Mouse (Mus musculus) heart, adult 8-10 months (tissue): ENCODE data around the gene Ces1a. TPM values are rescaled to one million over a fixed set of nuclear protein-coding genes. Genes with fewer than 3 reads are reported as not detected.

Experiments
- DNase-seq: peaks from one replicate; pipeline ENCODE4 v3.0.0; 2022; ENCODE audit warnings: low spot score
- total RNA-seq, 4 experiments: library from RNA; stranded (reverse); gene quantifications; 2 replicates each; pipeline ENCODE4 v1.2.4; 2022

The Ces1a gene
- total RNA-seq, result not detected

DNA sequence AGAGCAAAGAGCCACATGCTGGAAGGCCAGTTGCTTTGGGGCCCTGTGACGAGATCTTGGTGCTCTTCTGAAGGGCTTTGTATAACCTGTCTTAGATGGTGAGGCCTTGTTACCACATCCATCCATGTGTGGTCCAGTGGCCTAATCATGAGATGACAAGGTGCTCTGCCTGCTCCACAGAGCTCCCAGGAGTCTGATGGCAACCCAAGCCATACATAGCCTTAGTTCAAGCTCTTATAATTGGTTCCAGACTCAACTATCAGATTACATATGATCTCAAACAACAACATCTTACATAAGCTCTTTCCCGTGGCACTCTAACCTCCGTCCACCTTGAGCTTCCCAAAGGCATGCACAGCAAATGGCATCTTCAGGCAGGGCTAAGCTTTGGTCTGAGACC is at the start of gene Ces1a:
Gene Ces1a (minus strand): TSS at position 101 of the 400 bp plus-strand sequence.
- DNase-seq, result no peak

DNA sequence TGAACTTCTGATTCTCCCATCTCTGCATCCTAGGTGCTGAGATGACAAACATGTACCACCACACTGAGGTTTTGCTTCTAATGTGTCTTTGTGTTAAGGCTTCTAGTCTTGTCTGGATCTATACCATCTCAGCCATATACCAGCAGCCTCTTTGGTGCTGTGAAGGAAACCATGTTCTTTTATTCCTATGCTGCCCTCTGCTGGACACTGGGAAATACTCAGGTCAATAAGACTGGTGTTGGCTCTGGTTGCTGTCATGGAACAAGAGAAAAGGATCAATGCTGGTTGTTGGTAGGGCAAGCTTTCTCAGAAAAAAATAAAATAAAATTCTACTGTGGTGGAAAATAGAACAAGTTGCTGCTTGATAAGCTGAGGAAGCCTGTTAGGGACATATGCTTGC is 47.4 kb upstream of the Ces1a start:
- peak; percentile 13 for DNase-seq

DNA sequence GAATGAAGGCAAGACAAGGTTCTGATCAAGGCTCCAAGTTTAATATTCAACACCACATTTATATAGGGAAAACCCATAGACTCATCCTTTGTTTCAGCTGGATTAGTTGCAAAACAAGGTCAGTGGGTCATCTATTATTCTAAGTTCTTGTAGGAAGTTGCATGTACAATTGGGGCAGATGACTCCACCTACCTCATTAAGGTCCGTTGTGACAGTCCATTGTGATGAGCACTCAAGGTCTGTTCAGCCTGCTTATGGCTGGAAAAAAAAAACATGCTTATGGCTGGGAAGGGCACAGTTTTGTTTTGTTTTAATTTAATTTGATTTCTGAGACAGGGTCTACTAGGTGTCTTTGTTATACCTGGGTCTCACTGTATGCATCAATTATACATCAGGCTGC is 43.3 kb upstream of the Ces1a start:
- no peak for DNase-seq

DNA sequence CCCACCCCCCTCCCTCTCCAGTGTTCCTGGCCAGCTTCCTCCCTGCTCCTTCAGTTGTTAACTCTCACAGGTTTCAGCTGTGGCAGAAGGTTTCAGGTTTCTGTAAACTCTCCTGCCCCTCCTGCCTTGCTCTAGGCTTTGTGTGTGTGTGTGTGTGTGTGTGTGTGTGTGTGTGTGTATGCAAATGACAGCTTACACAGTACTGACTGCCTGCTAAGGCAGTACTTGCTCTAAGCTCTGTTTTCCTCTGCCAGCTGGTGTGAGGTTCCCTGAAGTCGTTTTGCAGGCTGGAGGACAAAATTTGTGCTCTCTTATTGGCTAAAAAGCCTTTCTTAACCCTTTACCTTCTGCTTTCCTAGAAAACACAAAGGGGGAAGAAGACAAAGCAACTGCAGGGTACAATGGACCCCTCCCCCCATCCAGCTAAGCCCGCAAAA is 40.7 kb upstream of the Ces1a start:
- DNase-seq, result no peak

DNA sequence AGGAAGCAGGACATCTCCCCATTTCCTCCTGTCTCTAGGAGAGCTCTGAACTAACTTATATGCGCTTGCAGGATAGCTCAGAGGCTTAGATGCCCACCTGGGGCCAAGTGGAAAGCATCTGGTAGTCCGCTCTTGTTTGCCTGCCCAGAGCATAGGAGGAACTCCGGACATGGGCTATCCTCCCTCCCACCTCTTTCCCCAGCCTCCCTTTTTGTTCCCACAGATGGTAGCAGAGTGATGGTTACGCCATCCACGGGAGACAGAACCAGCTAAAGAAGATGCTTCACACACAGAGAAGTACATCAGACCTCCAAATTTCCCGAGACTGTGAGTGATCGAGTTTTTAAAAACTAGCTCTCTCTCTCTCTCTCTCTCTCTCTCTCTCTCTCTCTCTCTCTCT is 40.2 kb upstream of the Ces1a start:
- no peak for DNase-seq

DNA sequence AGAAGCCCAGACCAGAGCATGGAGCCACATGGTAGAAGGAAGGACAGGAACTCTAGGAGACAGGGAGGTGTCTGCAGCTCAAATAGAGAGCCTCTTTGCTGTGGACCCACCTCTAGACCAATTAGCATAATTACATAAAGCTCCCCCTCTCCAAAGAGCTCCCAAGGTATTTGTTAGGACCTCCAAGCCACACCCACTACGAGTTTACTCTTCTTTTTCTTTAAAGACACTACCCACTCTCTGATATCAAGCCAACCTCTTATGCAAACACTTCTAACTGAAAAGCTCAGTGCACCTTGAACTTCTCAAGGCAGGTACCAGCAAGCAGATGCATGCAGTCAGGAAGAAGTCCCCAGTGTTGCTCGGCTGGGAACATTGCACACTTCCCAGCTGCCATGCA is 31.9 kb upstream of the Ces1a start, which contains the start of gene Ces1b:
Gene Ces1b (minus strand): TSS at position 131 of the 400 bp plus-strand sequence.
- no peak for DNase-seq

DNA sequence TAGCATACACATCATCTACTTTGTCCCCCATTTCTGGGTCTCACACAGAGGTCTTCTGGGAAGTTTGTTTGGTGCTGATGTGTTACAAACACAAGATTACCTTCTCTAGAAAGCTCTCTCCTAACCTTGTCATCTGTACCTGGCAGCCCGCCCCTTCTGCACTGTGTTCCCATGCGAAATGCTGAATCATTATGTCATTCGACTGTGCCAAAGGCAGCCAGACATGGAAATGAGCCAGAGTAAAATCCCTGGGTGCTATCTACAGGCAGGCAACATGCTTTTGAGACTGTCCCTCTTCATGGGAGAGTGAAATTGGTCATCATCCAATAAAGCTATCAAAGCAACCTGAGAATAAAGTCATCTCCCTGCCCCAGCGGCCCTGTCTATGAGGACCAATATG is 27.3 kb upstream of the Ces1a start:
- DNase-seq, result peak; percentile 46

DNA sequence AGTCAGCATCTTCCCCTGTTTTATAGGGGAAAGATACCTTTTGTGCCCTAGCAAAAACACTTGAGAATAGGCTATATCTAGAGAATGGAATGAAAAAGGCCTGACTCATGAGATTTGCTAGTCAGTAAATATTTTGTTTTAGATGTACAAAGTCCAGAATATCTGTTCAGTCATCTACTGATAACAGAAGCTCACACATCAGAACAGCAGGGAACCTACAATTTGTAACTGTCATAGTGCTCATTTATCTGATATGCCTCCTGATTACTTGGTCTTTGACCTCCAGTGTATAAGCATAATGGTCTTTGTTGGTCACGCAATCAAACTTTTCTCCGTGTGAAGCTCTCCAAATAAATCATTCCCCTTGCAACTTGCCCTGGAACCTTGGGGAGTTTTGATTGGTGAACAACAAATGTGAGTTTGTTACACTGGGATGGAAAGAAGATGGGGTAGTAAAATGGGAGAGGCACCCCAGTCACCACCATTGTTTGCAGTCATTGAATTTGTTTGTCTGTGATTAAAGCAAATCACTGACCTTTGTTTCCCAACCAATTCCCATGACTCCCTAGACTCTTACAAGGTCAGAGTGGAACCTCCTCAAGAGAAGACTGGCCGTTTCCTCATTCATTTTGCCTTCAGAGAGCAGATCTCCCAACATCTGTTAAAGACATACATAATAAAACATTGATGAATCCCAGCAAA is 15.6 kb upstream of the Ces1a start:
- DNase-seq, result no peak

DNA sequence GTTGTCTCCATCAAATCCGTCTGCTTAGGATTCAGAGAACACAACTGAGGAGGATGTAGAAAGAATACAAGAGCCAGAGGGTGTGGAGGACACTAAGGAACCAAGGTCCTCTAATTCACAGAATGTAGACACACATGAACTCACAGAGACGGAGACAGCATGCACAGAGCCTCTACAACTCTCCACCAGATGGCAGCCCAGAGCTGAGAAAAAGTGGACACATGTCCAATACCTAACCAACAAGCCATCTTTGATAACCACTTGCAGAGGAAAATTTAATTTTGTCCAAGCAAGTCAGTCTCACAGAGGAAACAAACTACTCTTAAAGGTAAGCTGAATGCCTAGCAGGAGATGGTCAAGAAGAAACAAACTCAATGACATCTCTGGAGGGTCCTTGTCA is 11.2 kb upstream of the Ces1a start:
- DNase-seq, result peak; percentile 41

DNA sequence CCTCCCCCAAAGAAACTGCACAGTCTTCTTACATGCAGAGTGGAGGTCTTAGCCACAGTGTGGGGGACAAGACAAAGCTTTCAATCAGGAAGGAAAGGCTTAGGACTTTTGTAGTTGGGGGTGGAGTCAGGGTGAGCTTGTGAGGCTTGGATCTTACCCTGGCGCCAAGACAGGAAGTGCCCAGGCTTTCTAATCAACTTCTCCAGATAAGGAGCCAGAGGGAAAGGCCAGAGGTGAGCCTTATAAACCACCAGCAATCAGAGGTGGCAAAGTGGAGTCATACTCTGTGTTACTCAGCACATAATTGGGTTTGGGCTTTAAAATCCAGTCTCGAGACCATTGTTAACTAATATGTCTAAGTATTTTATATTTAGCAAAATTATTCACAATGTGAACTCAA is 7.2 kb upstream of the Ces1a start:
- DNase-seq, result no peak

DNA sequence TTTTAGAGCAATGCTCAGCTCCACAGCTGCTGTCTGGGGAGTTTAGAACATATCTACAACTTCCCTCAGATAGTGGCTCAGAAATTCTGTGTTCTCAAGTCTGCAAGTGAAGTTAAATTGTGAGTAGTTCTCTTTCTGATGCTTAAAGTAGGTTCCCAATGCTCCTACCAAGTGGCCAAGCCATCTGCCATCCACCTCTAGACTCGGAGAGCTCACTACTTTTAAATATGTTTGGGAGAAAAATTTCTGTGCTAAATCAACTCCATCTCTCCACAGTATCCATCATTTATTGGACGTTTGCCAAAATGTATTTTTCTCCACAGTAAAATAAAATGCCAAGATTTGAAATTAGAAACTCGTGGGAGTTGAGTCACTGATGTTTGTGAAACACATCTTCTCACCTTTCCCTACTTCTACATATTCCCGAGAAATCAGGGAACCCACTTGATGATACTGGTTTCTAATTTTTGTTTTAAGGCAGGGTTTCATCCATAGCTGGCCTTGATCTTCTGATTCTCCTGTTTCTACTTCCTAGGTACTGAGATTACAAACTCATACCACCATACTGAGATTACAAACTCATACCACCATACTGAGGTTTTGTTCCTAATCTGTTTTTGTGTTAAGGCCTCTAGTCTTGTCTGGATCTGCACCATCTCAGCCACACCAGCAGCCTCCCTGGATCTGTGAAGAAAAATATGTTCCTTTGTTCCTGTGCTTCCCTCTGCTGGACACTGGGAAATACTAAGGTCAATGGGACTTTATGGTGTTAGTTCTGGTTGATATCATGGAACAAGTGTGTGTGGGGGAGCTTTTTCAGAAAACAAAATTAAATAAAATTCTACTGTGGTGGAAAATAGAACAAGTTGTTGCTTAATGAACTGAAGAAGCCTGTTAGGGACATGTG is 771 bp upstream of the Ces1a start:
- DNase-seq, result peak; percentile 28

DNA sequence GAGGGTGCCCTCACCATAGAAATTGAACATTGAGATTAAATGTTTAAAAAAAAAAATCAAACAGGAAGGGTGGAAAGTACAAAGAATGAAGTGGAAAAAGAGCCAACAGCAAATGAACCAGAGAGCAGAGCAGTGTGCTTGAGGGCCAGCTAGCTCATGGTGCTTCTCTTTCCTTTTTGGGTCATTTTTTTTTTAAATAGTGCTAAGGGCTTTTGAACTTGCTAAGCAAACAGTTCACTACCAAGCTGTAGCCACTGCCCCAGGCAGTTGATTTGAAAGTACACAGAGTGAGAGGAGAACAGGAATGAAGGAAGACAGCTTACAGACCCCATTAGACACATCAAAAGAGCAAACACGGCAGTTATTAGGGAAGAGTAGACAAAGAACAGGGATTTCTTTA is 4.9 kb downstream of the Ces1a start:
- no peak for DNase-seq

DNA sequence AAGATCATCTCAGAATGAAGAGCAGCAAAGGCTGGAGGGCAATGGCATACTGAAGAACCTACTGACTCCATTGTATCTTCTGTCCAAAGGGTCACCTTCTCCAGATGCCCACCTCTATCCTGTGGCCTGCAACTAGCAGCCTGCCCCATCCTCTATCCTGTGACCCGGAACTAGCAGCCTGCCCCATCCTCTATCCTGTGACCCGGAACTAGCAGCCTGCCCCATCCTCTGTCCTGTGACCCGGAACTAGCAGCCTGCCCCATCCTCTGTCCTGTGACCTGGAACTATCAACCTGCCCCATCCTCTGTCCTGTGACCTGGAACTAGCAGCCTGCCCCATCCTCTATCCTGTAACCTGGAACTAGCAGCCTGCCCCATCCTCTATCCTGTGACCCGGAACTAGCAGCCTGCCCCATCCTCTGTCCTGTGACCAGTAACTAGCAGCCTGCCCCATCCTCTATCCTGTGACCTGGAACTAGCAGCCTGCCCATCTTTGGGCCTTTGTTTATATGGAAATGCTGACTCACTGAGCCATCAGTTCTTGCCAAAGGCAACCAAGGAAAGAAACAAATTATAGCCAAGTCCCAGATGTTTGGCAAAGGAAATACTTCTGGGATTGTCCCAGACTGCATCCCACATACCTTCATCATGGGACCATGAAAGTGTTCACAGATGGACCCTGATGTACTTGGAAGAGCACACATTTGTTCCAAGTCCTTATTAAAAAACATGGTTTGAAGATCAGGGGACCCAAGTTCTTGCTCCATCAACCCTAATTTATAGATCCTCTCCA is 7.0 kb downstream of the Ces1a start:
- peak; percentile 77 for DNase-seq

DNA sequence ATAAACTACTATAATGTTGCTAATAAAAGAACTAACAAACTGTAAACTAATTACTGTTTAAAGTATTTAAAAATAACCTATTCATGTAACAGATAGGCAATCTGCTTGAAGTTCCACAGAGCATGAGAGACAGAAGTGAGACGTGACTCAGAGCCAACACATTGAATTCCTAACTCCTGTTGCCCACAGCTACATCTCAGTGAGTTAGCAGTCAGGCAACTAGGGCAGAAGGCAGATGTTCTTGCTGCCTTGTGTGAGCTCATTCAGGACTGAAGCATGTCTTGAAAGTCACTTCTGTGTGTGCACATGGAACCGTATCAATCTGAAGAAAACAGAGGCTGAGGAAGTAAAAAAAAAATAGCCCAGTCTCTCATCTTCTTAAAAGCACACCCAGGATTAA is 7.7 kb downstream of the Ces1a start:
- no peak for DNase-seq

DNA sequence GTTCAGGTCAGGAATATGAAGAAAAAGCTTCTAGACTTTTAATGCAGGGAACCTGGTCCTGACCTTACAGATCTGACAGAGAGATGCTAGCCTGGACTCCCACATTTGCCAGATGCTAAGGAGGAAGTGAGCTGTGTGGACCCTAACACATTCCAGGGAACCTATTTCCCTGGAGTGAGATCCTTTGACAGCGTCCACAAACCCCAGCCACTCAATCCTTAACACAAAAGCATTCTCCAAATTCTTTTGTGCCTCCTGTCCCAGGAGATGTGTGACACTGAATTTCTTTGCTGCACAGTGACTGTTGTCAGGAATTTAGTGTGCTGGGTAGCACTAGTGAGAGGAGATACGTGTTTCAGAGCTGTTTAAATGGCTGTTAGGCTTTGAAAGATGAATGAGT is 9.2 kb downstream of the Ces1a start:
- no peak for DNase-seq

DNA sequence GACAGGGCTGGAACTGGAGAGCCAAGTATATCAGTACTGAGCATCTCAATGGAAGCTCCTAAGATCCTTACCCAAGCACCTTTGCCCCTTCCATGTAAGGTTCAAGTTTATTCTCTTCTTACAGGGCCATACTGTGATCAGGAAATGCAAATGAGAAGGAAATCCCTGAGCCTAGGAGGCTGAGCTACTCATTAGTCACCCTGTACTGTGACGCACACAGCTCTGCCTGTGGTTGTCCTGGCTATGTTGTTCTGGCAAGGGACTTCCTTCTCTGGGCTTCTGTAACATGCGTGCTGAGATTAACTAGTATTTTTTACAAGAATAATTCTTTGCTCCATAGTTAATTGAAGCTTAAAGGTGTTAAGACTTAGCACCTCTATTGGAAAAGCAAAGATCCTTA is 17.3 kb downstream of the Ces1a start:
- no peak for DNase-seq

DNA sequence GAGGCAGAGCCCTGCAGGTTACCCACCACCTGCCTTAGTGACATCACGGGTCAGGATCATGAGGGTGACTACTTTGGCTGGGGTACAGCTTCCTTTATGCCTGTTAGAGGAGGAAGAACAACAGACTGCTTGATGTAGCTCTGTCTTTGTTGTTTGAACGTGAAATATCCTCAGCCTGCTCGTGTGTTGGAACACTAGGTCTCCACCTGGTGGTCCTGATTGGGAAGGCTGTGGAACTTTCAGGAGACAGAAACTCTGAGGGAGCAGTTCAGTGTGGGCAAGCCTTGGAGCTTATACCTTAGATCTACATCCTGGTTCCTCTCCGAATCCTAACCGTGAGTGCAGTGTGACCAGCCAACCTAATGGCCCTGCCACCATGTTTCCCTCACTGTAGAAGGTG is 26.3 kb downstream of the Ces1a start:
- no peak for DNase-seq

DNA sequence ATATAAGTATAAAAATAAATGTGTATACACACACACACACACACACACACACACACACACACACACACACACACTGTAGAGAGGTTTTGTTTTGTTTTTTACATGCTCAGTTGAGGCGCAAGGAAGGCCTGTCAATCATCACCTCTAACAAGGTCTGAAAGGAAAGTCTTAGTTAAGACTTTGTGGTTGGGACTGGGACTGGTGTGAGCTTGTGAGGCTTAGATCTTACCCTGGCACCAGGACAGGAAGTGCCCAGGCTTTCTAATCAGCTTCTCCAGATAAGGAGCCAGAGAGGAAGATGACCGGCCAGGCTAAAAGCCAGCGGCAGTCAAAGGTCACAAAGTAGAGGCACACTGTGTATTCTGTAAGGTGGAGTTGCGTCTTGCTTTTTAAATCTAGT is 33.7 kb downstream of the Ces1a start:
- DNase-seq, result no peak

DNA sequence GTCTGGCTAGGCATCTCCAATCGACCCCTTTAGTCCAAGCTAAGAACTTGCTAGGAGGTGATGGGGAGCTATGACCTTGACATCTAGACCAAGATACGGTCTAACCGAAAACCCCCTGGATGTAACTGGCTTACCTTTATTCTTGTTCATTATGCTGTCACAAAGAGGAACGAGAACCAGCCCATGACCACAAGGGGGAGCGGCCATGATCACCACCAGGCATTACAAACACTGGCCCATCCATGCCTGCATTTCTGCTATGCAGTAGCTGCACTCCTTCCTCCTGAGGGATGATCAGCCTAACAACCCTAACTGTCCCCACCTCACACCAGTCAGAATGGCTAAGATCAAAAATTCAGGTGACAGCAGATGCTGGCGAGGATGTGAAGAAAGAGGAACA is 35.8 kb downstream of the Ces1a start:
- no peak for DNase-seq

DNA sequence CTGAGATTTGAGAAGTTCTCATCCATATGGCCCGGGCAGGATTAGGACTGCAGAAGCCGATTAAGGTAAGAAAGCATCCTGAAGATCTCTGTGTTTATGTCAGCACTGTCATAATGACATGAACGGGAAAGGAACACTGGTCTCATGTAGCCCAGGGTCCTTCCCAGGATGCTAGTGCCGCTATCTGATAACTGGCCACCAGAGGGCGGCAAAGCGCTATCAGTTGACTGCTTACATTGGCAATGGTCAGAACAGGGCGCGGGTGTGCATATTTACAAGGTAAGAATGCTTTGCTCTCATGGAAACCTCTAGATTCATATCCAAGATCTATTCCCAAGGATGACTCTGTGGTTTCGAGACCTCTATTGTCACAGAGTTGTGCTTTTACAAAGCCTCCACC is 36.6 kb downstream of the Ces1a start:
- peak; percentile 81 for DNase-seq

DNA sequence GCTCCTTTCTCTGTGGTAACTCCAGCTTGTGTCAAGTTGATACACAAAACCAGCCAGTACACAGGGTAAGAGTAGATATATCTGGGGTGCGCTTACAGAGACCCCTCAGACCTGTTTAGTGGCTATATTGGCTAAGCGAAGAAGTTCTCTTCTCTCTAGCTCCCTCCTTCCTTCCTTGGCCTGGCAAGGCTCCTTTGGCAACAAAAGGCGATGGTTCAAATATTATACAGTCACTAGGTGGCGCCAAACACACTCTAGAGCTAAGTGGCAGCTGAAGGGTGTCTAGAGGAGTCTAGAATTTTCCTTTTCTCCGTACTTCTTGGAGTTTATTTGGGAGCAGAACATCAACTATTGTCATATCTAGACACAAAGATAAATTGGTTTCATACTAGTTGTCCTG is 37.7 kb downstream of the Ces1a start:
- DNase-seq, result peak; percentile 43

DNA sequence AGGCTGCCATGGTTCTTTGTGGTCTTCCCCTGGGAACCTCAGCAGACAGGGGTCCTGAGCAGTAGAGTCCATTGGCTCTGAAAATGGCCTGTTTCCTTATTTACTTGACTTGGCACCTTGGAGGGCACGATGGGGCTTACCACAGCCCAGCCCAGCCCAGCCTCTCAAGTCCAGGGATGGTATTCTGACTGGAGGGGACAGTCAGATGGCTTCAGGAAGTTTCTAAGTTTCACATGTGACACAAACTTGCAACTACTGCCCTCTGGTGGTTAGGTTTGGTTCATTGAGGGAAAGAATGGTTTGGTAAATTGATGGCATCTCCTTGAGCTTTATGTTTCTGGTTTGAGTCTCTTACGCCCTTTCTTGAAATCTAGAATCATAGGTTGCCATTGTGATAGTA is 49.4 kb downstream of the Ces1a start:
- peak; percentile 63 for DNase-seq
